Mouse (Mus musculus) heart, embryonic 13.5 days (tissue): ENCODE measurements around the gene Tnfsf13b. TPM values are rescaled to one million over a fixed set of nuclear protein-coding genes. Genes with fewer than 3 reads are reported as not detected.

Experiments used
- ATAC-seq: fragments of 200-750 bp; cut with Nextera tagmentation; 2 replicates; pipeline ENCODE4 v1.8.0; 2017; ENCODE audit warnings: moderate TSS enrichment; ENCODE audit not compliant: insufficient number of reproducible peaks, low FRiP score, low TSS enrichment; ENCODE audit errors: extremely low read depth
- H3K27ac ChIP-seq: fragments of 300-500 bp; sonication (generic); replicated peaks from 2 replicates; pipeline ENCODE4 v1.5.1; 2015; ENCODE audit warnings: moderate library complexity, mild to moderate bottlenecking, inconsistent platforms
- H3K27me3 ChIP-seq: fragments of 300-500 bp; sonication (generic); replicated peaks from 2 replicates; pipeline ENCODE4 v1.6.1; 2015; ENCODE audit warnings: mild to moderate bottlenecking, inconsistent platforms
- H3K36me3 ChIP-seq: fragments of 300-500 bp; sonication (generic); 2 replicates; pipeline ENCODE4 v1.6.1; 2015; ENCODE audit warnings: mild to moderate bottlenecking, inconsistent platforms
- H3K4me1 ChIP-seq: fragments of 300-500 bp; sonication (generic); 2 replicates; pipeline ENCODE4 v1.6.1; 2015; ENCODE audit warnings: inconsistent platforms
- H3K4me2 ChIP-seq: fragments of 300-500 bp; sonication (generic); 2 replicates; pipeline ENCODE4 v1.6.1; 2015; ENCODE audit warnings: inconsistent platforms, mild to moderate bottlenecking, moderate library complexity
- H3K4me3 ChIP-seq: fragments of 300-500 bp; sonication (generic); 2 replicates; pipeline ENCODE4 v1.5.1; 2015; ENCODE audit warnings: moderate library complexity, mild to moderate bottlenecking, inconsistent platforms
- H3K9ac ChIP-seq: fragments of 300-500 bp; sonication (generic); 2 replicates; pipeline ENCODE4 v1.6.1; 2015; ENCODE audit warnings: inconsistent platforms, mild to moderate bottlenecking, moderate library complexity
- H3K9me3 ChIP-seq: fragments of 300-500 bp; sonication (generic); 2 replicates; pipeline ENCODE4 v1.6.1; 2016; ENCODE audit warnings: inconsistent platforms
- WGBS: fragments of 180-500 bp; shearing (Covaris S2); methylation state at CpG from one replicate; pipeline ENCODE4 v1.1.7; 2015; ENCODE audit warnings: mixed read lengths; 5-methylcytosine and 5-hydroxymethylcytosine counted together
- polyA plus RNA-seq: library from polyadenylated mRNA; unstranded; fragments of >200 nt; fragmentation: Nextera tagmentation; extraction: Ambion mirVana; gene quantifications from 2 replicates; pipeline ENCODE4 v1.2.1, GENCODE M21; 2015

The Tnfsf13b gene
- polyA plus RNA-seq, 1 experiment from 2014 or later: 0.68 TPM

DNA sequence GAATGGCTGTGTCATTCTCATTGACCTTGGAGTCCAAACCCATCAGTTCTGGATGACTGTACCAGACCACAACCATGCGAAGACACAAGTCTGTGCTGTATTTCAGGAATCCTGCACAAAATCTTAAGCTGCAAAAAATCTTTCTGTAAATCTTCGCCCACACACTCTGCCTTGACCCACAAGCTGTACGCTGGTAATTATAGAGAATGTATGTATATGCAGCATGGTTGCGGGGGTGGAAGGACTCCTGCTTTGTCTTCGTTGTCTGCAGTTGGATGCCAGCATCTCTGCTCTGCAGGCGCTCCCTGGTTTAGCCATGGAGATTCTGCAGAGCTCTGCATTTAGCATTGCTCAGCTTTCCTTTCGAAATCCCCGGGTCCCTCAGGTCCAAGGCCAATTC is 42.9 kb downstream of the Tnfsf13b start:
- no peaks in the 10 kb centered on the region for H3K9me3 ChIP-seq
- H3K4me1 ChIP-seq: peaks cover 10% of the 10 kb centered on the region
- 73% methylated on average over 8 of the region's 8 CpGs for WGBS
- no peak for ATAC-seq
- no peak overlapping the region for H3K4me3 ChIP-seq
- H3K36me3 ChIP-seq: no peaks in the 10 kb centered on the region
- H3K27me3 ChIP-seq: no peaks in the 10 kb centered on the region
- H3K4me2 ChIP-seq: no peak overlapping the region
- no peak overlapping the region for H3K9ac ChIP-seq
- H3K27ac ChIP-seq: no peak overlapping the region

DNA sequence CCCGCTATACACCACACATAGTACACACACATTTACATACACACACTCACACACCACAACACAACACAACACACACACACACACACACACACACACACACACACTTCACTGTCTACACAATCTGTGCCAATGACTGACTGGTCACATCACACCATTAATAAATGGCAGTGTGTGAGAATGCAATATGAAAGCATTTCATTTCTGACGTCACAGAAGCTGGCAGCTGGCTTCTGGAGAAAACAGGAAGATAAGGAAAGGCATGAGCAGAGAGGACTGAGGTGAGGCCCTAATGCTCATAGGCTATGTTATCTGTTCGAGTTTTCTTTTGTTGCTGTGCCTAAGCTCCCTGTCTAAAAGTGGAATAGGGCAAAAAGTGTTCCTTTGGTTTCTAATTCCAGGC is 45.3 kb downstream of the Tnfsf13b start:
- no peak overlapping the region for H3K27ac ChIP-seq
- H3K4me2 ChIP-seq: no peak overlapping the region
- H3K27me3 ChIP-seq: no peaks in the 10 kb centered on the region; the same call in 1 of the 2 replicates
- H3K36me3 ChIP-seq: no peaks in the 10 kb centered on the region
- H3K9ac ChIP-seq: no peak overlapping the region
- 41% methylated on average over 3 of the region's 3 CpGs for WGBS
- H3K9me3 ChIP-seq: no peaks in the 10 kb centered on the region
- no peak overlapping the region for H3K4me3 ChIP-seq
- ATAC-seq: no peak
- H3K4me1 ChIP-seq: peaks cover 10% of the 10 kb centered on the region

- peak overlapping the region; percentile 34; the same call in 1 of the 2 replicates for H3K4me2 ChIP-seq
- no peak overlapping the region for H3K9ac ChIP-seq
- no peaks in the 10 kb centered on the region; the same call in 1 of the 2 replicates for H3K27me3 ChIP-seq
- no peak overlapping the region for H3K27ac ChIP-seq
- H3K4me3 ChIP-seq: no peak overlapping the region
- no peak for ATAC-seq
- H3K36me3 ChIP-seq: no peaks in the 10 kb centered on the region
- 17% methylated on average over 3 of the region's 3 CpGs for WGBS
- peaks cover 10% of the 10 kb centered on the region for H3K4me1 ChIP-seq
- no peaks in the 10 kb centered on the region for H3K9me3 ChIP-seq
These were observed 47.3 kb downstream of the Tnfsf13b start for GRCm38 (mm10) chr8:10053571-10053990.

DNA sequence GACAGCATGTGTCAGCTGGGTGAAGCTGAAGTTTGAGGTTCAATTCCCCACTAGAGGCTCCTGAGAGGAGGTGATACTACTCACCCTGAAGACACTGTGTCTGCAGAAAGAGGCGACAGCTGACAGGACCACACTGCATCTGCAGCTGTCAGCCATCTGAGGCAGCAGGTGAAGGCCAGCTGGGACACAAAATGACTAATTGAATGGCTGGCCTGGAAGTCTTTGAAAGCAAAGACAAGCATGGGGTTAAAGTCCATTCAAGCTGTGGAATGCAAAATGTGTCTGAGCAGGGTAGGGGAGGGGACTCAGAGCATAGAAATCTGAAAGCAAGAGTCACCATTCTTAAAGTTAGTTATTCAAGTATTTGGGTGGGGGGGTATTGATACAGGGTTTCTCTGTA is 54.7 kb downstream of the Tnfsf13b start:
- Histone ChIP-seq H3K9ac (no peak overlapping the region), H3K36me3 (no peaks in the 10 kb centered on the region), H3K4me3 (no peak overlapping the region), H3K27ac (no peak overlapping the region), H3K4me1 (no peaks in the 10 kb centered on the region), H3K9me3 (no peaks in the 10 kb centered on the region), H3K4me2 (no peak overlapping the region), H3K27me3 (no peaks in the 10 kb centered on the region)
- 35% methylated on average over 1 of the region's 1 CpGs for WGBS
- ATAC-seq: no peak

- Histone ChIP-seq H3K4me1 (no peaks in the 10 kb centered on the region), H3K9ac (no peak overlapping the region), H3K4me2 (no peak overlapping the region), H3K27ac (no peak overlapping the region), H3K9me3 (no peaks in the 10 kb centered on the region), H3K36me3 (no peaks in the 10 kb centered on the region), H3K27me3 (0 out of 2 replicates have a peak, but pooled peaks cover 4% of the 10 kb centered on the region), H3K4me3 (no peak overlapping the region)
- WGBS: 73% methylated on average over 11 of the region's 11 CpGs
- ATAC-seq: no peak
These were observed 60.6 kb downstream of the Tnfsf13b start for GRCm38 (mm10) chr8:10066906-10067305.

DNA sequence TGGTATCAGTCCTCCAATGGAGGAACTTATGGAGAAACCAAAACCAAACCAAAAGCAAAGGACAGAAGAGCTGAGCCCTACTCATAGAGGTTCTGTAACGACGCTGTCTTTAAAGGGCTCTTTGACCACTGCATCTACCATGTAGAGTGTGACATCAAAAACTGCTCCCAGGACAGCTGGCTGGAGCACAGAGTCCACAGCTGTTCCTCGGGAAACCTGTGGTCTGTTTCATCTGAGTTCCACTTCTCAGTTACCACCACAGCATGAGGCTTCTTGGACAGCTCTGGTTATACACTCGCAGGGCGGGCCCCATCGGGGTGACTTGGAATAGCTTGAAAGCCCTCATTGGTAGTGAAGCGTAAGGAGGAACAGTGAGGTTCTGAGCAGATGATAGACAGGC is 61.5 kb downstream of the Tnfsf13b start:
- Histone ChIP-seq H3K4me2 (no peak overlapping the region), H3K9ac (no peak overlapping the region), H3K4me1 (no peaks in the 10 kb centered on the region), H3K27ac (no peak overlapping the region), H3K4me3 (no peak overlapping the region), H3K36me3 (no peaks in the 10 kb centered on the region), H3K27me3 (0 out of 2 replicates have a peak, but pooled peaks cover 4% of the 10 kb centered on the region), H3K9me3 (no peaks in the 10 kb centered on the region)
- 79% methylated on average over 7 of the region's 7 CpGs for WGBS
- no peak for ATAC-seq

- H3K36me3 ChIP-seq: no peaks in the 10 kb centered on the region
- no peak overlapping the region for H3K27ac ChIP-seq
- 83% methylated on average over 2 of the region's 2 CpGs for WGBS
- no peaks in the 10 kb centered on the region for H3K9me3 ChIP-seq
- H3K9ac ChIP-seq: no peak overlapping the region
- no peaks in the 10 kb centered on the region for H3K4me1 ChIP-seq
- H3K27me3 ChIP-seq: 0 out of 2 replicates have a peak, but pooled peaks cover 4% of the 10 kb centered on the region
- no peak for ATAC-seq
- no peak overlapping the region for H3K4me3 ChIP-seq
- no peak overlapping the region for H3K4me2 ChIP-seq
These were observed 66.1 kb downstream of the Tnfsf13b start for GRCm38 (mm10) chr8:10072347-10072746.

Other genes with a start within 250 kb of the Tnfsf13b start
- gene Fam155a, start 235.3 kb upstream of the Tnfsf13b start, polyA plus RNA-seq: 0.08 and 0.19 TPM in 2 replicates
- gene Gm10217, start 142.2 kb upstream of the Tnfsf13b start, polyA plus RNA-seq: not detected in 2 replicates
- 3.8 and 4.0 TPM in 2 replicates for gene Lig4, start 28.8 kb upstream of the Tnfsf13b start, polyA plus RNA-seq
- 11.1 and 12.0 TPM in 2 replicates for gene Abhd13, start 28.8 kb upstream of the Tnfsf13b start, polyA plus RNA-seq
- 0.40 and 0.76 TPM in 2 replicates for gene Myo16, start 147.4 kb downstream of the Tnfsf13b start, polyA plus RNA-seq